ENCODE assay signal across 16 mouse cellular contexts in genomic region chr3:89343279-89343678, GRCm38 (mm10). TPM values are rescaled to one million over a fixed set of nuclear protein-coding genes. Genes with fewer than 3 reads are reported as not detected.
"Had no signal": no experiment of that assay in that cellular context is flagged by ENCODE, and none has a peak within 500 bp of the region (broad histone marks: within the 10 kb centered on the region; RNA-seq: fewer than 3 reads in every experiment).

No protein-coding gene starts in this region.

- H3K9ac ChIP-seq: limb, embryonic 13.5 days; liver, embryonic 14.5 days; midbrain, embryonic 12.5 days had no signal

- DNase-seq: layer of hippocampus, adult 9-11 months; layer of hippocampus, postnatal 36 days; lung, adult 18-20 months; right cerebral cortex, adult 18-20 months; right cerebral cortex, postnatal 25 days; thymus, postnatal 4 days had no signal

- H3K9me3 ChIP-seq: limb, embryonic 13.5 days; midbrain, embryonic 12.5 days had no signal

- H3K27ac ChIP-seq: kidney, postnatal 0 days; limb, embryonic 13.5 days; liver, embryonic 14.5 days; midbrain, embryonic 12.5 days had no signal

- H3K4me3 ChIP-seq: limb, embryonic 13.5 days; midbrain, embryonic 12.5 days had no signal

- H3K4me2 ChIP-seq: limb, embryonic 13.5 days; midbrain, embryonic 12.5 days had no signal

- ATAC-seq: midbrain, embryonic 16.5 days had no signal

RNA-seq across cellular contexts. Expression of gene Efna4, which starts 5.5 kb away (rescaled TPM):
- total RNA-seq: liver, adult 2 months; megakaryocyte-erythroid progenitor cell, adult 5-6 weeks had no signal

RNA-seq across cellular contexts. Expression of gene Dcst2, which starts 18.5 kb away (rescaled TPM):
- total RNA-seq: liver, adult 2 months; megakaryocyte-erythroid progenitor cell, adult 5-6 weeks had no signal
- polyA plus RNA-seq: liver, adult 2 months; thymus, postnatal 0 days had no signal

RNA-seq across cellular contexts. Expression of gene Efna3, which starts 20.5 kb away (rescaled TPM):
- total RNA-seq: liver, adult 2 months; megakaryocyte-erythroid progenitor cell, adult 5-6 weeks had no signal
- polyA plus RNA-seq: liver, adult 2 months had no signal

RNA-seq across cellular contexts. Expression of gene Dcst1, which starts 21.8 kb away (rescaled TPM):
- total RNA-seq: layer of hippocampus, adult 18-20 months; layer of hippocampus, postnatal 36 days; left cerebral cortex, postnatal 36 days; liver, adult 2 months; megakaryocyte-erythroid progenitor cell, adult 5-6 weeks had no signal
